24 mouse cellular contexts compared by ENCODE assay signal in genomic region chr13:38473497-38473896, GRCm38 (mm10). TPM values are rescaled to one million over a fixed set of nuclear protein-coding genes. Genes with fewer than 3 reads are reported as not detected.
DNase-seq lines count a peak whose midpoint lies in the region; ATAC-seq and TF ChIP-seq lines count a peak whose summit lies in the region.
"Had no signal": no experiment of that assay in that cellular context is flagged by ENCODE, and none has a peak within 500 bp of the region (broad histone marks: within the 10 kb centered on the region; RNA-seq: fewer than 3 reads in every experiment).

No protein-coding gene starts in this region.

- H3K36me3 ChIP-seq in CH12.LX (replicated peaks in 1 of 2; ENCODE audit: control insufficient read depth in 1 of 2, insufficient read depth in 1 of 2, low read length in 1 of 2) (no peaks in the 10 kb centered on the region), ES-E14 (ENCODE audit: control insufficient read depth, insufficient read depth, low read length, poor library complexity, severe bottlenecking) (no peaks in the 10 kb centered on the region)
- no peaks in the 10 kb centered on the region for H3K36me3 ChIP-seq in forebrain, embryonic 15.5 days
- H3K36me3 ChIP-seq: G1E had no signal

- no peak overlapping the region for H3K9ac ChIP-seq in CH12.LX (ENCODE audit: insufficient read depth, low read depth)
- no peak overlapping the region for H3K9ac ChIP-seq in ES-E14 (ENCODE audit: insufficient read depth, low read depth, low read length, poor library complexity, severe bottlenecking)
- no peak overlapping the region for H3K9ac ChIP-seq in forebrain, embryonic 15.5 days (replicated peaks)

- ATAC-seq in forebrain, embryonic 15.5 days (replicated peaks) = no peak
- ATAC-seq: activated CD4-positive, CD25-positive, alpha-beta regulatory T cell, adult 4 months; CD4-positive, CD25-positive, alpha-beta regulatory T cell, adult 4 months; Patski had no signal

- H3K27me3 ChIP-seq in CH12.LX (replicated peaks) = no peaks in the 10 kb centered on the region
- no peaks in the 10 kb centered on the region for H3K27me3 ChIP-seq in forebrain, embryonic 15.5 days
- H3K27me3 ChIP-seq: Patski had no signal

- H3K79me2 ChIP-seq in CH12.LX (replicated peaks; ENCODE audit: control insufficient read depth, extremely low read depth, insufficient read depth, poor library complexity, severe bottlenecking) = no peaks in the 10 kb centered on the region

- no peaks in the 10 kb centered on the region for H3K9me3 ChIP-seq in CH12.LX (replicated peaks; ENCODE audit: low read length)
- no peaks in the 10 kb centered on the region for H3K9me3 ChIP-seq in ES-E14 (ENCODE audit: control insufficient read depth, insufficient read depth, low read depth, low read length)
- H3K9me3 ChIP-seq in forebrain, embryonic 15.5 days = no peaks in the 10 kb centered on the region
- H3K9me3 ChIP-seq: G1E had no signal

- TF ChIP-seq EP300 in CH12.LX (IDR thresholded peaks at IDR 0.05; ENCODE audit: low read length) = no peak

- TF ChIP-seq POLR2A in CH12.LX (IDR thresholded peaks at IDR 0.05; ENCODE audit: low read depth, low read length) = no peak

- peaks cover 2 to 16% of the 10 kb centered on the region in 2 experiments; a peak in 2 of 4 replicates for H3K4me1 ChIP-seq in CH12.LX (ENCODE audit: control insufficient read depth in 1 of 2, insufficient read depth in 2 of 2)
- H3K4me1 ChIP-seq in ES-E14 (ENCODE audit: control insufficient read depth in 2 of 2, insufficient read depth in 2 of 2, low read length in 2 of 2, poor library complexity in 1 of 2) = peaks cover 0 to 1% of the 10 kb centered on the region in 2 experiments; a peak in 1 of 4 replicates
- H3K4me1 ChIP-seq in forebrain, embryonic 15.5 days = no peaks in the 10 kb centered on the region

- intact Hi-C loops in left cerebral cortex, postnatal 14 days (cut with DNase I) = no loop called here

- 90% methylated on average over 6 of the region's 6 CpGs for WGBS in forebrain, embryonic 15.5 days

- TF ChIP-seq RAD21 in CH12.LX (IDR thresholded peaks at IDR 0.05; ENCODE audit: low read depth, low read length) = no peak

- dilution Hi-C loops in CH12.LX (cut with MboI; ENCODE audit: extremely low pct_ligation_motif_present, extremely low pct_unique_long_range_greater_than_20kb, low sequenced_read_pairs) = no loop called here

- in situ Hi-C loops in CH12.LX (cut with MboI; ENCODE audit: low pct_ligation_motif_present, low pct_unique_long_range_greater_than_20kb, low sequenced_read_pairs) (no loop called here), ES-E14 (cut with MboI; ENCODE audit: low sequenced_read_pairs in 2 of 2, unreplicated experiment in 2 of 2) (no loop called here)

- DNase-seq in 3T3-L1 (ENCODE audit: low read depth, low spot score) (peak; percentile 17), CH12.LX (ENCODE audit: extremely low read depth) (no peak), ES-E14 (ENCODE audit: low read depth, low spot score) (no peak), adipocyte (ENCODE audit: low spot score) (no peak)
- no peak for DNase-seq in left cerebral cortex, postnatal 14 days (ENCODE audit: low spot score in 2 of 2)
- DNase-seq: adrenal gland, adult 2 months; adrenal gland, adult 8-10 months; adrenal gland, postnatal 10 days; adrenal gland, postnatal 14 days; adrenal gland, postnatal 25 days; adrenal gland, postnatal 36 days; B cell, adult 2 months; cerebellum, adult 11 months; cerebellum, adult 11-12 months; cerebellum, adult 18-20 months; cerebellum, adult 2 months; cerebellum, adult 8-10 months; cerebellum, adult 9-10 months; cerebellum, adult 9-11 months had no signal

- TF ChIP-seq CTCF in CH12.LX (conservative IDR thresholded peaks at IDR 0.05 in 1 of 2, IDR thresholded peaks at IDR 0.05 in 1 of 2; ENCODE audit: low read depth in 2 of 2, low read length in 2 of 2) = no peak

- H3K4me2 ChIP-seq in CH12.LX (ENCODE audit: insufficient read depth, low read depth, poor library complexity, severe bottlenecking) = no peak overlapping the region
- no peak overlapping the region for H3K4me2 ChIP-seq in forebrain, embryonic 15.5 days (replicated peaks)

- no peak overlapping the region for H3K27ac ChIP-seq in CH12.LX (ENCODE audit: insufficient read depth, low read depth)
- H3K27ac ChIP-seq in ES-E14 (ENCODE audit: insufficient read depth, low read depth, low read length, poor library complexity, severe bottlenecking) = no peak overlapping the region
- H3K27ac ChIP-seq in forebrain, embryonic 15.5 days (replicated peaks) = no peak overlapping the region

- H3K4me3 ChIP-seq in CH12.LX (replicated peaks in 1 of 3; ENCODE audit: low read depth in 2 of 3, low read length in 2 of 3, poor library complexity in 1 of 3) (no peak overlapping the region), ES-E14 (ENCODE audit: insufficient read depth in 1 of 2, low read depth in 1 of 2, low read length in 2 of 2, poor library complexity in 1 of 2, severe bottlenecking in 1 of 2) (no peak overlapping the region)
- no peak overlapping the region for H3K4me3 ChIP-seq in forebrain, embryonic 15.5 days

TF ChIP-seq in CH12.LX, 34 proteins besides CTCF, POLR2A, EP300 and RAD21:
- TF ChIP-seq MAFK (IDR thresholded peaks at IDR 0.05; ENCODE audit: insufficient replicate concordance, low read length) = peak; percentile 60
- no peak for TF ChIP-seq SMC3 (IDR thresholded peaks at IDR 0.05; ENCODE audit: low read depth, low read length)

TF ChIP-seq in ES-E14, 5 proteins besides CTCF, POLR2A, EP300 and RAD21:
- TF ChIP-seq MAFK (IDR thresholded peaks at IDR 0.05; ENCODE audit: insufficient read depth, low read depth, low read length) (peak; percentile 58; the same call in 1 of the 2 replicates), ZC3H11A (IDR thresholded peaks at IDR 0.05; ENCODE audit: borderline replicate concordance, low read depth, low read length) (no peak)

RNA-seq across cellular contexts. Expression of gene Txndc5, which starts 55.1 kb away (rescaled TPM):
- 131 and 171 TPM in 2 replicates for total RNA-seq in CH12.LX (2012; rRNA removed)
- 111 and 120 TPM in 2 replicates for total RNA-seq in CH12.LX (2014; rRNA removed)
- 145 and 155 TPM in 2 replicates for polyA plus RNA-seq in CH12.LX (2012; ENCODE audit: insufficient read length, low read depth)
- 191 and 236 TPM in 2 replicates for total RNA-seq in ES-E14 (2012; rRNA removed)
- total RNA-seq in left cerebral cortex, postnatal 14 days (2021) = 10 to 100 TPM; 42.7 to 46.0 TPM
- polyA plus RNA-seq in forebrain, embryonic 15.5 days (2015; fragmentation: Nextera tagmentation; extraction: Ambion mirVana) = 56.0 and 60.5 TPM in 2 replicates
